Mouse (Mus musculus) kidney, adult 2 months (tissue): ENCODE measurements around the gene Trim17. TPM values are rescaled to one million over a fixed set of nuclear protein-coding genes. Genes with fewer than 3 reads are reported as not detected.

Experiments used
- DNase-seq: peaks from one replicate; pipeline ENCODE4 v3.0.0; 2021
- H3K27ac ChIP-seq: fragments of 200-500 bp; 2 replicates; pipeline ENCODE4 v1.5.1; 2012; ENCODE audit warnings: low read depth, low read length, control low read depth, inconsistent platforms; ENCODE audit not compliant: insufficient read depth
- H3K27me3 ChIP-seq: fragments of 200-500 bp; replicated peaks from 2 replicates; pipeline ENCODE4 v1.6.1; 2012; ENCODE audit warnings: mild to moderate bottlenecking, moderate library complexity, low read length, inconsistent platforms; ENCODE audit not compliant: control insufficient read depth, insufficient read depth
- H3K36me3 ChIP-seq: fragments of 200-500 bp; 2 replicates; pipeline ENCODE4 v1.6.1; 2012; ENCODE audit warnings: mild to moderate bottlenecking, moderate library complexity, low read length, inconsistent platforms; ENCODE audit not compliant: control insufficient read depth, insufficient read depth
- H3K4me1 ChIP-seq: fragments of 200-500 bp; 2 replicates; pipeline ENCODE4 v1.6.1; 2011; ENCODE audit warnings: low read length; ENCODE audit not compliant: control insufficient read depth, insufficient read depth
- H3K4me3 ChIP-seq: fragments of 200-500 bp; 2 replicates; pipeline ENCODE4 v1.5.1; 2011; ENCODE audit warnings: mild to moderate bottlenecking, low read depth, low read length, control low read depth; ENCODE audit not compliant: insufficient read depth
- CTCF ChIP-seq: fragments of 200-500 bp; conservative IDR thresholded peaks from 2 replicates; pipeline ENCODE4 v1.5.1; 2011; ENCODE audit warnings: low read depth, mild to moderate bottlenecking, control low read depth, low read length, moderate library complexity, mixed read lengths; ENCODE audit not compliant: insufficient read depth, insufficient read length
- POLR2A ChIP-seq: fragments of 200-500 bp; IDR thresholded peaks from one replicate; pipeline ENCODE4 v1.6.1; 2011; ENCODE audit warnings: low read depth, low read length, control low read depth
- WGBS: fragments of 180-500 bp; shearing (Covaris S2); methylation state at CpG from one replicate; pipeline ENCODE4 v1.1.7; 2018; 5-methylcytosine and 5-hydroxymethylcytosine counted together
- polyA plus RNA-seq: library from polyadenylated mRNA; depleted of rRNA; stranded (reverse); fragments of >200 nt; gene quantifications from 2 replicates; pipeline ENCODE4 v1.2.3, GENCODE M21; 2012

Trim17 gene
- polyA plus RNA-seq, 1 experiment = 0.34 TPM

GRCm38 (mm10) chr11:58984657-58985056, 30.2 kb downstream of the Trim17 start:
- Histone ChIP-seq H3K4me3 (no peak overlapping the region), H3K27me3 (no peaks in the 10 kb centered on the region), H3K36me3 (peaks cover 4% of the 10 kb centered on the region), H3K4me1 (peaks cover 13% of the 10 kb centered on the region; the same call in 1 of the 2 replicates), H3K27ac (no peak overlapping the region)
- WGBS = 97% methylated on average over 7 of the region's 7 CpGs
- TF ChIP-seq CTCF (no peak), POLR2A (no peak)
- DNase-seq = no peak

- DNase-seq = no peak
- no peak overlapping the region for H3K4me3 ChIP-seq
- peaks cover 4% of the 10 kb centered on the region for H3K36me3 ChIP-seq
- peaks cover 6% of the 10 kb centered on the region; the same call in 1 of the 2 replicates for H3K4me1 ChIP-seq
- no peaks in the 10 kb centered on the region for H3K27me3 ChIP-seq
- 84% methylated on average over 3 of the region's 3 CpGs for WGBS
- no peak for TF ChIP-seq POLR2A
- no peak for TF ChIP-seq CTCF
- H3K27ac ChIP-seq = no peak overlapping the region
Observed at GRCm38 (mm10) chr11:58985299-58985917, 30.9 kb downstream of the Trim17 start.

GRCm38 (mm10) chr11:58989166-58989565, 34.7 kb downstream of the Trim17 start:
- Histone ChIP-seq H3K4me1 (no peaks in the 10 kb centered on the region), H3K27ac (no peak overlapping the region), H3K36me3 (peaks cover 4% of the 10 kb centered on the region), H3K27me3 (no peaks in the 10 kb centered on the region), H3K4me3 (no peak overlapping the region)
- TF ChIP-seq CTCF (no peak), POLR2A (no peak)
- DNase-seq = no peak
- 89% methylated on average over 4 of the region's 4 CpGs for WGBS

- Histone ChIP-seq H3K27ac (no peak overlapping the region), H3K27me3 (no peaks in the 10 kb centered on the region), H3K4me3 (no peak overlapping the region), H3K4me1 (no peaks in the 10 kb centered on the region; the same call in 1 of the 2 replicates), H3K36me3 (peaks cover 4% of the 10 kb centered on the region)
- DNase-seq = no peak
- 86% methylated on average over 17 of the region's 17 CpGs for WGBS
- no peak for TF ChIP-seq POLR2A
- no peak for TF ChIP-seq CTCF
Observed at GRCm38 (mm10) chr11:58990141-58990540, 35.7 kb downstream of the Trim17 start.

- WGBS = 78% methylated on average over 9 of the region's 9 CpGs
- Histone ChIP-seq H3K4me3 (no peak overlapping the region), H3K27me3 (no peaks in the 10 kb centered on the region), H3K4me1 (no peaks in the 10 kb centered on the region; the same call in 1 of the 2 replicates), H3K27ac (no peak overlapping the region), H3K36me3 (peaks cover 4% of the 10 kb centered on the region)
- DNase-seq = no peak
- TF ChIP-seq CTCF = no peak
Observed at GRCm38 (mm10) chr11:58990794-58991193, 36.3 kb downstream of the Trim17 start.

- Histone ChIP-seq H3K27ac (no peak overlapping the region), H3K27me3 (no peaks in the 10 kb centered on the region), H3K36me3 (peaks cover 4% of the 10 kb centered on the region), H3K4me1 (no peaks in the 10 kb centered on the region; the same call in 1 of the 2 replicates), H3K4me3 (no peak overlapping the region)
- WGBS = 79% methylated on average over 3 of the region's 3 CpGs
- TF ChIP-seq POLR2A = no peak
- TF ChIP-seq CTCF = no peak
- DNase-seq = no peak
Observed at GRCm38 (mm10) chr11:58991911-58992310, 37.4 kb downstream of the Trim17 start.

- WGBS = 73% methylated on average over 6 of the region's 6 CpGs
Observed at GRCm38 (mm10) chr11:58993091-58993670, 38.7 kb downstream of the Trim17 start.

More at GRCm38 (mm10) chr11:58993091-58993670, 38.7 kb downstream of the Trim17 start:
- H3K27ac ChIP-seq = no peak overlapping the region
- H3K4me1 ChIP-seq = no peaks in the 10 kb centered on the region; the same call in 1 of the 2 replicates
- H3K36me3 ChIP-seq = peaks cover 4% of the 10 kb centered on the region; the same call in 1 of the 2 replicates
- no peak overlapping the region for H3K4me3 ChIP-seq
- TF ChIP-seq CTCF = no peak
- TF ChIP-seq POLR2A = no peak
- DNase-seq = no peak
- no peaks in the 10 kb centered on the region for H3K27me3 ChIP-seq
